Mouse (Mus musculus) forebrain, embryonic 15.5 days (tissue): Measurements from ENCODE around the gene Dlg2. TPM values are rescaled to one million over a fixed set of nuclear protein-coding genes. Genes with fewer than 3 reads are reported as not detected.

Source experiments
- ATAC-seq: fragments of 200-750 bp; cut with Nextera tagmentation; replicated peaks from 2 replicates; pipeline ENCODE4 v1.8.0; 2017; ENCODE audit warnings: mild to moderate bottlenecking, moderate TSS enrichment, moderate library complexity
- H3K27ac ChIP-seq: fragments of 300-500 bp; sonication (generic); replicated peaks from 2 replicates; pipeline ENCODE4 v1.5.1; 2015; ENCODE audit warnings: mild to moderate bottlenecking, inconsistent platforms
- H3K27me3 ChIP-seq: fragments of 300-500 bp; sonication (generic); 2 replicates; pipeline ENCODE4 v1.6.1; 2015; ENCODE audit warnings: inconsistent platforms
- H3K36me3 ChIP-seq: fragments of 300-500 bp; sonication (generic); 2 replicates; pipeline ENCODE4 v1.6.1; 2015; ENCODE audit warnings: mild to moderate bottlenecking, inconsistent platforms
- H3K4me1 ChIP-seq: fragments of 300-500 bp; sonication (generic); 2 replicates; pipeline ENCODE4 v1.6.1; 2015; ENCODE audit warnings: inconsistent platforms
- H3K4me2 ChIP-seq: fragments of 300-500 bp; sonication (generic); replicated peaks from 2 replicates; pipeline ENCODE4 v1.6.1; 2015; ENCODE audit warnings: mild to moderate bottlenecking, inconsistent platforms
- H3K4me3 ChIP-seq: fragments of 300-500 bp; sonication (generic); 2 replicates; pipeline ENCODE4 v1.5.1; 2015; ENCODE audit warnings: mild to moderate bottlenecking, inconsistent platforms
- H3K9ac ChIP-seq: fragments of 300-500 bp; sonication (generic); replicated peaks from 2 replicates; pipeline ENCODE4 v1.6.1; 2015; ENCODE audit warnings: mild to moderate bottlenecking, inconsistent platforms
- H3K9me3 ChIP-seq: fragments of 300-500 bp; sonication (generic); 2 replicates; pipeline ENCODE4 v1.6.1; 2016; ENCODE audit warnings: inconsistent platforms
- WGBS: fragments of 180-500 bp; shearing (Covaris S2); methylation state at CpG from one replicate; pipeline ENCODE4 v1.1.7; 2015; ENCODE audit warnings: mixed read lengths; 5-methylcytosine and 5-hydroxymethylcytosine counted together
- polyA plus RNA-seq: library from polyadenylated mRNA; unstranded; fragments of >200 nt; fragmentation: Nextera tagmentation; extraction: Ambion mirVana; gene quantifications from 2 replicates; pipeline ENCODE4 v1.2.1, GENCODE M21; 2015

Gene Dlg2
- polyA plus RNA-seq, 1 experiment from 2014 or later = 24.5 TPM

DNA sequence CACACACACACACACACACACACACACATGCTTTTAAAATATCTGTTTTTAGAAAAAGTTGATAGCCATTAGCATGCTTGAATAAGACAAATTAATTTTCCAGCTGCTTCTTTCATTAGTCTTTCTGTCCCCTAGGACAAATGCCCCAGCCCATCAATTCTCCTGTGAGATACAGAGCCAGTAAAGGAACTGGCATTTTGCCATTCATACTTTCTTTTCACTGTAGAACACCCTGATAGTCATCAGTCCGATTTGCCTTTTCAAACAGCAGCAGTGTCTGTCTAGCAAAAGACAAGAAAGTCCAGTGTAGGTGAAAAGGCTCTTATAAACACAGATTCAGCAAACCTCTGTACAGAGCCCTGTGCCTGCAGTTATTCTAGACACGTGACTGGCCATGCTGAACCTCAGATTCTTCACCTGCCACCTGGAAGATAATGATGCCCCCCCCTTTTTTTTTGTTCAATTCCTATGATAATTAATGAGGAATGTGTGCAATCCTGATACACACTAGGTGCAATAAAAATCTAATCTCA is 685.2 kb downstream of the Dlg2 start:
- 35% methylated on average over 2 of the region's 2 CpGs for WGBS
- Histone ChIP-seq H3K36me3 (no peaks in the 10 kb centered on the region), H3K4me2 (no peak overlapping the region), H3K27me3 (no peaks in the 10 kb centered on the region), H3K4me1 (no peaks in the 10 kb centered on the region), H3K9me3 (no peaks in the 10 kb centered on the region), H3K9ac (no peak overlapping the region), H3K4me3 (no peak overlapping the region), H3K27ac (no peak overlapping the region)
- ATAC-seq = peak; percentile 29; the same call in 1 of the 2 replicates

DNA sequence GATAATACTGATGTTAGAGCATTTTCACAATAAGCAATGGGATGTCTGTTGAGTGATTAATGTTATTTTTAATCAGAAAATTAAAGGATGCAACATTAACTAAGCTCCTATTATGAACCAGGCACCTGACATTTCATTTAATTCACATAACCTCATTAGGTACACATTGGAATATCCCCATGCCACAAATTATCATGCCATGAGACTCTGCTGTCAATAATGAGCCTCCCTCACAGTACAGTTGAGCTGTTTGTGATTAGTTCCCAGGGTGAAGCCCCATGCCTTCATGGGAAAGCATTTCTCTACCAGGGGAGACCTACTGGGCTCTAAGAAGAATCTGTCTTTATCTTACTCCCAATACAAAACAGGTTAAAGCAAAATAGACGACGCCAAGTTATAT is 697.1 kb downstream of the Dlg2 start:
- no peaks in the 10 kb centered on the region for H3K36me3 ChIP-seq
- no peaks in the 10 kb centered on the region for H3K4me1 ChIP-seq
- no peak overlapping the region for H3K9ac ChIP-seq
- ATAC-seq = no peak
- H3K4me2 ChIP-seq = no peak overlapping the region
- WGBS = 81% methylated on average over 2 of the region's 2 CpGs
- H3K27ac ChIP-seq = no peak overlapping the region
- no peak overlapping the region for H3K4me3 ChIP-seq
- no peaks in the 10 kb centered on the region for H3K9me3 ChIP-seq
- H3K27me3 ChIP-seq = no peaks in the 10 kb centered on the region

DNA sequence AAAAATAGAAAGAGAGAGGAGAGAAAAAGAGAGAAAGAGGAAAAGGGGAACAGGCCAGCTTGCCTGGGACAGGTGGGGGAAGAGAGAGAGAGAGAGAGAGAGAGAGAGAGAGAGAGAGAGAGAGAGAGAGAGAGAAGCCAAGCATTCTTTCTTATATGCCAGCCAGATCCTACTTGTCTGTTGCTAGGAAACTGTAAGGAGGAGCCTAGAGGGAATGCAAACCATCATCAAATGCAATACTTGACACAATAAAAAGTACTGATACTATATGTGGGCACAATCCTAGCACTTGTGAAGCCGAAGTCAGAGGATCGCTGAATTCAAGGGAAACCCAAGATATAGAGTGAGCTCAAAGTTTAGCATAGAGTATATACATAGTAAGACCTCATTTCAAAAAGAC is 711.7 kb downstream of the Dlg2 start:
- 0 out of 2 replicates have a peak, but pooled peaks have one; percentile 43 for ATAC-seq
- H3K27ac ChIP-seq = no peak overlapping the region
- H3K4me2 ChIP-seq = no peak overlapping the region
- no peaks in the 10 kb centered on the region for H3K27me3 ChIP-seq
- H3K36me3 ChIP-seq = no peaks in the 10 kb centered on the region
- WGBS = 92% methylated on average over 2 of the region's 2 CpGs
- no peak overlapping the region for H3K4me3 ChIP-seq
- no peak overlapping the region for H3K9ac ChIP-seq
- no peaks in the 10 kb centered on the region for H3K4me1 ChIP-seq
- no peaks in the 10 kb centered on the region for H3K9me3 ChIP-seq

- no peak overlapping the region for H3K4me3 ChIP-seq
- no peak for ATAC-seq
- no peak overlapping the region for H3K4me2 ChIP-seq
- no peak overlapping the region for H3K27ac ChIP-seq
- no peak overlapping the region for H3K9ac ChIP-seq
- no peaks in the 10 kb centered on the region for H3K4me1 ChIP-seq
- H3K36me3 ChIP-seq = no peaks in the 10 kb centered on the region
- H3K27me3 ChIP-seq = no peaks in the 10 kb centered on the region
- H3K9me3 ChIP-seq = no peaks in the 10 kb centered on the region
- 77% methylated on average over 1 of the region's 1 CpGs for WGBS
These were observed 722.9 kb downstream of the Dlg2 start for GRCm38 (mm10) chr7:91199372-91199771.

- peaks cover 19% of the 10 kb centered on the region for H3K4me1 ChIP-seq
- H3K9ac ChIP-seq = no peak overlapping the region
- H3K9me3 ChIP-seq = no peaks in the 10 kb centered on the region
- 0 out of 2 replicates have a peak overlapping the region, but pooled peaks have one; percentile 6 for H3K4me2 ChIP-seq
- H3K36me3 ChIP-seq = no peaks in the 10 kb centered on the region
- no peaks in the 10 kb centered on the region for H3K27me3 ChIP-seq
- WGBS = 34% methylated on average over 5 of the region's 5 CpGs
- H3K27ac ChIP-seq = peak overlapping the region; percentile 74
- no peak overlapping the region for H3K4me3 ChIP-seq
- peak; percentile 95 for ATAC-seq
These were observed 731.8 kb downstream of the Dlg2 start for GRCm38 (mm10) chr7:91208083-91208852.

- peaks cover 19% of the 10 kb centered on the region for H3K4me1 ChIP-seq
- H3K36me3 ChIP-seq = no peaks in the 10 kb centered on the region
- no peaks in the 10 kb centered on the region for H3K9me3 ChIP-seq
- H3K4me3 ChIP-seq = no peak overlapping the region
- H3K27ac ChIP-seq = peak overlapping the region; percentile 74
- no peak overlapping the region for H3K4me2 ChIP-seq
- peak; percentile 24; the same call in 1 of the 2 replicates for ATAC-seq
- H3K9ac ChIP-seq = no peak overlapping the region
- WGBS = 70% methylated on average over 6 of the region's 6 CpGs
- no peaks in the 10 kb centered on the region for H3K27me3 ChIP-seq
These were observed 732.5 kb downstream of the Dlg2 start for GRCm38 (mm10) chr7:91208973-91209372.

DNA sequence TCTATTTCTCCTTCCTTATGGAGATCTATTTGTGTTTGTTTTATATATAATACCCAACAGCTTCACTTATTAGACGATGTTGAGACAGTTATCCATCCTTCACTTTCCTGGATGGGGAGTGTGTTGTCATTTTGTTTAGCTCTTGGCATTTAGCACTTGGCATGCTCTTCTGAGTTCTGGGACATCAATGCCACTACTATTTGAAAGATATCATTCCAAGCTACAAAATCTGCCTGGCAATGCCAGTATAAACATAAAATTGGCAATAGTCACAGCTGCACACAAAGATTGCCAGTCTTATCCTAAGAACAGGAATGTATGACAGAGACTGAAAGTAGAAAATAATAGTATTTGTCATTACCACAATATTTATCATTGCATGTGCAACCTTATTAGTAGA is 735.8 kb downstream of the Dlg2 start:
- Histone ChIP-seq H3K9ac (no peak overlapping the region), H3K4me3 (no peak overlapping the region), H3K36me3 (no peaks in the 10 kb centered on the region), H3K4me2 (no peak overlapping the region), H3K9me3 (no peaks in the 10 kb centered on the region), H3K4me1 (peaks cover 22% of the 10 kb centered on the region), H3K27me3 (no peaks in the 10 kb centered on the region), H3K27ac (no peak overlapping the region)
- no peak for ATAC-seq
- 81% methylated on average over 1 of the region's 1 CpGs for WGBS

DNA sequence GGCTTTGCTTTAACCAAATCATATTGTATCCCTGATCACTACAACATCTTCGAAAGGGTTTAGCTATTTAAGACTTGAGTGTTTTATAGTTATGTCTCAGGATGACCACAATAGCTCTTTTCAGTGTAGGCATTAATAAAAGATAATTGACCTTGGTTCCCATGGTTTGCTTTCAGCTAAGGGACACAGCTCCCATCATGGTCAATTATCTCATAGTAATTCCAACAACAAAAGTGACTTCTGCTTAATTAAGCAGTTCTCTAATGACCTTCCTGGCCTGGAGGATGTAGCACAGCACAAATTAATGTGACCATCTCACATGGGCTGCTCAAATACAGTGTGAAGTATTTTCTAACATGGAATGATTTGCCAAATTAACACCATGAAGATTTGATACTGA is 738.4 kb downstream of the Dlg2 start:
- H3K27ac ChIP-seq = no peak overlapping the region
- H3K9me3 ChIP-seq = no peaks in the 10 kb centered on the region
- ATAC-seq = no peak
- no peaks in the 10 kb centered on the region for H3K36me3 ChIP-seq
- no peak overlapping the region for H3K9ac ChIP-seq
- no peaks in the 10 kb centered on the region for H3K27me3 ChIP-seq
- no peak overlapping the region for H3K4me3 ChIP-seq
- no peak overlapping the region for H3K4me2 ChIP-seq
- WGBS = 21% methylated on average over 1 of the region's 1 CpGs
- peaks cover 6% of the 10 kb centered on the region; the same call in 1 of the 2 replicates for H3K4me1 ChIP-seq

- ATAC-seq = no peak
- H3K4me2 ChIP-seq = no peak overlapping the region
- H3K27me3 ChIP-seq = no peaks in the 10 kb centered on the region
- WGBS = 49% methylated on average over 7 of the region's 7 CpGs
- no peaks in the 10 kb centered on the region for H3K9me3 ChIP-seq
- no peak overlapping the region for H3K27ac ChIP-seq
- peaks cover 6% of the 10 kb centered on the region; the same call in 1 of the 2 replicates for H3K4me1 ChIP-seq
- no peak overlapping the region for H3K9ac ChIP-seq
- no peak overlapping the region for H3K4me3 ChIP-seq
- H3K36me3 ChIP-seq = no peaks in the 10 kb centered on the region
These were observed 742.0 kb downstream of the Dlg2 start for GRCm38 (mm10) chr7:91218321-91218987.

DNA sequence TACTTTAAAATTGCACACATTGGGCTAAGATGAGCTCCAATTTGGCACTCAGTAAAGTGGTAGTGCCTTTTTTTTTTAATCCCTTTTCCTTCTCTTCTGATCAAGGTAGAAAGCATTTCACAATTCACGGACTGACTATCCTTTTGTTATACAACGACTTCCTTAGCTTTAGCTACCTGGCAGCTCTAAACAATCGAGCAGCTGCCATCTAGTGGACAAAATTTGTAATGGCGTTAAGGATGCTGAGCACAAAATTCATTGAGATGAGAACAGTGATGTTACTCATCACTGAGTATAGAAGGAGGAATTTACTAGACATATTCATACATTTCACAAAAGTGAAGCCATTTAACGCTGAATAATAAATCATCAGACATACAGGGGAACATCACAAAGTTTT is 750.0 kb downstream of the Dlg2 start:
- H3K9ac ChIP-seq = no peak overlapping the region
- H3K4me2 ChIP-seq = no peak overlapping the region
- under 1% methylated on average over 5 of the region's 5 CpGs for WGBS
- no peaks in the 10 kb centered on the region for H3K36me3 ChIP-seq
- no peak overlapping the region for H3K27ac ChIP-seq
- H3K9me3 ChIP-seq = no peaks in the 10 kb centered on the region
- no peaks in the 10 kb centered on the region for H3K27me3 ChIP-seq
- peak; percentile 77 for ATAC-seq
- no peaks in the 10 kb centered on the region for H3K4me1 ChIP-seq
- no peak overlapping the region for H3K4me3 ChIP-seq

DNA sequence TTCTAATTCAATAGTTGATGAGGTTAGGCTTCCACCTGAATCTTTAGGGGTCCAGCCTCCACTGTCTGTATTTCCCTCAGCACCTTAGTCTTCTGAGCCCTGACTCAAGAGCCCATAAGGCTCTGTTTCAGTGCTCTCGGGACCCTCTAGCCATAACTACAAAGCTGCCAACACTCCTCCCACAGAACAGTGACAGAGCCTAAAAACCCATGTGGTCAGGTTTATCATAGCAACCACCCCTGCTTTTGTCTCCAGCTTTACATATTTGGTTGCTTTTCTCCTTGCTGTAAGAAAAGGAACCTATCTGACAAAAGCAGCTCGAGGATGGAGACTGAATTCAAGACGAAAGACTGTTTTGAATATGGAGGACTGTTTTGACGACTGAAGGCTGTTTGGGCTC is 765.2 kb downstream of the Dlg2 start:
- no peaks in the 10 kb centered on the region for H3K4me1 ChIP-seq
- H3K4me3 ChIP-seq = no peak overlapping the region
- 60% methylated on average over 4 of the region's 4 CpGs for WGBS
- H3K27ac ChIP-seq = no peak overlapping the region
- H3K9me3 ChIP-seq = no peaks in the 10 kb centered on the region
- no peak for ATAC-seq
- no peaks in the 10 kb centered on the region for H3K36me3 ChIP-seq
- no peaks in the 10 kb centered on the region for H3K27me3 ChIP-seq
- H3K9ac ChIP-seq = no peak overlapping the region
- H3K4me2 ChIP-seq = no peak overlapping the region

DNA sequence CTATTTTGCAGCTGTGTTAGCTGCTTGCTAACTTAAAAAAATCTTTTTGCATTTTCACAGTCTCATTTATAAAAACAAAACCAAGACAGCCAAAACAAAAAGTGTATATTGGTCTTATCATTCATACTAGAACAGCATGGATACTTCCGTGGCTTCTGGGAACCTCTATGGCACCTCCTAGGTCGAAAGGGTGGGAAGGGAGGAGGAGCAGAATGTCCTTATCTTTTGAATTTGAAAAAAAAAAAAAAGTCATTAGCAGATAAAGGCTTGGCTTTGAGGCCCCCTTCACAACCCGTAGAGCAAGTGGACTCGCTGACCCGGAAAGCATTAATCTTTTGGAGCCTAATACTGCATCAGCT is 785.2 kb downstream of the Dlg2 start:
- H3K27ac ChIP-seq = peak overlapping the region; percentile 73
- H3K9me3 ChIP-seq = no peaks in the 10 kb centered on the region
- H3K4me3 ChIP-seq = peak overlapping the region; percentile 63
- ATAC-seq = no peak
- WGBS = 3% methylated on average over 5 of the region's 5 CpGs
- no peaks in the 10 kb centered on the region for H3K27me3 ChIP-seq
- H3K9ac ChIP-seq = peak overlapping the region; percentile 58
- H3K36me3 ChIP-seq = no peaks in the 10 kb centered on the region
- peaks cover 17% of the 10 kb centered on the region for H3K4me1 ChIP-seq
- peak overlapping the region; percentile 83 for H3K4me2 ChIP-seq
